Mouse (Mus musculus) forebrain, embryonic 12.5 days (tissue): Measurements from ENCODE around the gene Ugt1a8. TPM values are rescaled to one million over a fixed set of nuclear protein-coding genes. Genes with fewer than 3 reads are reported as not detected.

ENCODE experiments used
- ATAC-seq: fragments of 200-750 bp; cut with Nextera tagmentation; 2 replicates; pipeline ENCODE4 v1.8.0; 2017; ENCODE audit warnings: moderate TSS enrichment; ENCODE audit not compliant: low FRiP score
- H3K27ac ChIP-seq: fragments of 300-500 bp; sonication (generic); 2 replicates; pipeline ENCODE4 v1.5.1; 2016; ENCODE audit warnings: mild to moderate bottlenecking
- H3K27me3 ChIP-seq: fragments of 300-500 bp; sonication (generic); 2 replicates; pipeline ENCODE4 v1.6.1; 2016; ENCODE audit warnings: mild to moderate bottlenecking
- H3K36me3 ChIP-seq: fragments of 300-500 bp; sonication (generic); replicated peaks from 2 replicates; pipeline ENCODE4 v1.6.1; 2016; ENCODE audit warnings: mild to moderate bottlenecking
- H3K4me1 ChIP-seq: fragments of 300-500 bp; sonication (generic); 2 replicates; pipeline ENCODE4 v1.6.1; 2016
- H3K4me2 ChIP-seq: fragments of 300-500 bp; sonication (generic); 2 replicates; pipeline ENCODE4 v1.6.1; 2016; ENCODE audit warnings: mild to moderate bottlenecking, moderate library complexity
- H3K4me3 ChIP-seq: fragments of 300-500 bp; sonication (generic); replicated peaks from 2 replicates; pipeline ENCODE4 v1.5.1; 2016; ENCODE audit warnings: mild to moderate bottlenecking
- H3K9ac ChIP-seq: fragments of 300-500 bp; sonication (generic); 2 replicates; pipeline ENCODE4 v1.6.1; 2016; ENCODE audit warnings: mild to moderate bottlenecking
- H3K9me3 ChIP-seq: fragments of 300-500 bp; sonication (generic); 2 replicates; pipeline ENCODE4 v1.6.1; 2016
- WGBS: fragments of 180-500 bp; shearing (Covaris S2); methylation state at CpG from one replicate; pipeline ENCODE4 v1.1.7; 2016; 5-methylcytosine and 5-hydroxymethylcytosine counted together
- polyA plus RNA-seq: library from polyadenylated mRNA; unstranded; fragments of >200 nt; fragmentation: Nextera tagmentation; extraction: Ambion mirVana; gene quantifications from 2 replicates; pipeline ENCODE4 v1.2.1, GENCODE M21; 2016

Ugt1a8 gene
- polyA plus RNA-seq, 1 experiment from 2014 or later = not detected

DNA sequence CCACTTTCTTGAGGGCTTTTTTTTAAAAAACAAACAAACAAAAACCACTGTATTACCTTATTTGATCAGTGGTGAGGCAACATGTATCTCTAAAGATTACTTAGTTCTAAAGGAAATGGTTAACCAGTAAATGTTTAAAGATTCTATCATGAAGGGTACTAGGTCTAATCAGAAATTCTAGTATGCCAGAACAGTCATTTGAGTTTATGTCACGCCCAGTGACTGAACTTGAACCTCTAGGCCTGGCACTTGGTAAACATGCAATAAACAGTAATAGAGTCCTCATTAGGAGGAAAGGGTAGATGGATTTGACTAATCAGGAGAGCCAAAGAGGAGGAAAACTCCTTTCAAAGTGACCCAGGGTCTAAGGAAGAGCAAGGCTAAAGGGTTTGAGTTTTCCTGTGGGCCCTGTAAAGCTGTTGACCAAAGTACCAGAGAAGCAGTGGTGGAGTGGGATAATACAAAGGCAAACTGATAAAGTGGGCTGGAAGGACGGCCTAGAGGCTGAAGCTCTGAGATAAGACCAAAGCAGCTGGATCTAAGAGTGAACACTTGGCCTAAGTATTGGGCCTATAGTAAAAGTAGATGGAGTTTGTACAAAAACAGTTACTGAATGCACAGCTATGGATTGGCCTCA, 119.3 kb downstream of the Ugt1a8 start:
- no peak overlapping the region for H3K27ac ChIP-seq
- no peaks in the 10 kb centered on the region for H3K36me3 ChIP-seq
- no peaks in the 10 kb centered on the region for H3K27me3 ChIP-seq
- no peak overlapping the region for H3K4me2 ChIP-seq
- 81% methylated on average over 2 of the region's 2 CpGs for WGBS
- no peak overlapping the region for H3K4me3 ChIP-seq
- H3K9ac ChIP-seq = no peak overlapping the region
- H3K4me1 ChIP-seq = peaks cover 6% of the 10 kb centered on the region; the same call in 1 of the 2 replicates
- no peak for ATAC-seq
- H3K9me3 ChIP-seq = peaks cover 7% of the 10 kb centered on the region

DNA sequence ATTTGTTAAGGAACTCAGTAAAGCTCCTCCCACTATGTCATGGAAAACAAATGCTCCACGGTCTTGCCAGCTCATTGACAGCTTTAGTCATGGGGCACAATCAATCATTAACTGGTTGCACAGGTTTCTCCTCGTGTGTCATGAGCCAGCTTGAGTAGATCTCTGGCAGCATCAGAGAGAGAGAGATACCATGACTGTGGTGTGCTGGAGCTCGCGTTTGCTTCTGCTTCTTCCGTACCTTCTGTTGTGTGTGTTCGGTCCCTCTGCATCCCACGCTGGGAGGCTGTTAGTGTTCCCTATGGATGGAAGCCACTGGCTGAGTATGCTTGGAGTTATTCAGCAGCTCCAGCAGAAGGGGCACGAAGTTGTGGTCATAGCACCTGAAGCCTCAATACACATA, 124.2 kb downstream of the Ugt1a8 start, which contains the start of gene Ugt1a1:
Gene Ugt1a1, plus strand, starts transcription at position 148 of the 400 bp plus-strand sequence.
- no peak for ATAC-seq
- H3K9ac ChIP-seq = no peak within 1 kb of the TSS
- 70% methylated on average over 8 of the region's 8 CpGs for WGBS

DNA sequence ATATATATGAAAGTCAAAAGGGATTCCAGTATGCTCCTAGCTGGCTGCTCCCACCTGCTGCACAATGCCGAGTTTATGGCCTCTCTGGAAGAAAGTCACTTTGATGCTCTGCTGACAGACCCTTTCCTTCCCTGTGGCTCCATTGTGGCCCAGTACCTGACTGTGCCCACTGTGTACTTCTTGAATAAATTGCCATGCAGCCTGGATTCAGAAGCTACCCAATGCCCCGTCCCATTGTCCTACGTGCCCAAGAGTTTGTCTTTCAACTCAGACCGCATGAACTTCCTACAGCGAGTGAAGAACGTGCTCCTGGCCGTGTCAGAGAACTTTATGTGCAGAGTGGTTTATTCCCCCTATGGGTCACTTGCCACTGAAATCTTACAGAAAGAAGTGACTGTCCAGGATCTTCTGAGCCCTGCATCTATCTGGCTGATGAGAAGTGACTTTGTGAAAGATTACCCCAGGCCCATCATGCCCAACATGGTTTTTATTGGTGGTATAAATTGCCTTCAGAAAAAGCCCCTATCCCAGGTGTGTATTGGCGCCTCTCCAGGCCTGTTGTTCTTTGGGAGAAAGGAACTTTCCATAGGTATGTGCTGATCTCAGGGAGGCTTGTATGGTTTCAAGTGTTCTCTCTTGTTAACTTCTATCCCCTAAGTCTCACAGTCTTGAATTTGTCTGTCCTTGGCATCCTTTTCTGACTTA, 124.9 kb downstream of the Ugt1a8 start:
- Histone ChIP-seq H3K36me3 (no peaks in the 10 kb centered on the region), H3K4me3 (no peak overlapping the region), H3K27ac (no peak overlapping the region), H3K9me3 (peaks cover 59% of the 10 kb centered on the region), H3K9ac (no peak overlapping the region), H3K4me2 (no peak overlapping the region), H3K4me1 (no peaks in the 10 kb centered on the region), H3K27me3 (no peaks in the 10 kb centered on the region)
- 64% methylated on average over 8 of the region's 8 CpGs for WGBS
- ATAC-seq = peak; percentile 22

More for the DNA sequence above, 124.2 kb downstream of the Ugt1a8 start, which contains the start of gene Ugt1a1:
- Histone ChIP-seq H3K27ac (no peak within 1 kb of the TSS), H3K4me1 (no peaks in the 10 kb centered on the region), H3K4me2 (no peak within 1 kb of the TSS), H3K27me3 (no peaks in the 10 kb centered on the region), H3K36me3 (no peaks in the 10 kb centered on the region), H3K4me3 (no peak within 1 kb of the TSS), H3K9me3 (peaks cover 52% of the 10 kb centered on the region)

DNA sequence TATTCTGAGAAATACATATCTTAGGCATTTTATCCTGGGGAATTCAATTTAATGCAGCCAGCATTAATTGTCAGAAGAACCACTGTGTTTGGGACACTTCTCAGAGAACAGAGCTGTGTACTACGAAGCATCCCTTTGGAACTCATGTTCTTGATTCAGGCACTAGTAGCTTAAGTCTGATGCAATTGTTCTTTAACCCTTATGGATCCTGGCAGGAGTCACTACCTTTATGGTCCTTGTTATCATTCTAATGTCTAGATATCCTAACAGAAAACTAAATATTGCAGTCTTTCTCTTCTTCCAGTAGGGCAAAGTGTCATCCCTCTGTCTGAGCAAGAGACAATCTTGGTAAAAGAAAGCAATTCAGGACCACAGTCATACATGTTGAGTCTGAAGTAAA, 125.4 kb downstream of the Ugt1a8 start:
- Histone ChIP-seq H3K9ac (no peak overlapping the region), H3K36me3 (no peaks in the 10 kb centered on the region), H3K4me3 (no peak overlapping the region), H3K4me2 (no peak overlapping the region), H3K27ac (no peak overlapping the region), H3K4me1 (no peaks in the 10 kb centered on the region), H3K9me3 (peaks cover 61% of the 10 kb centered on the region), H3K27me3 (no peaks in the 10 kb centered on the region)
- ATAC-seq = no peak
- 79% methylated on average over 1 of the region's 1 CpGs for WGBS

DNA sequence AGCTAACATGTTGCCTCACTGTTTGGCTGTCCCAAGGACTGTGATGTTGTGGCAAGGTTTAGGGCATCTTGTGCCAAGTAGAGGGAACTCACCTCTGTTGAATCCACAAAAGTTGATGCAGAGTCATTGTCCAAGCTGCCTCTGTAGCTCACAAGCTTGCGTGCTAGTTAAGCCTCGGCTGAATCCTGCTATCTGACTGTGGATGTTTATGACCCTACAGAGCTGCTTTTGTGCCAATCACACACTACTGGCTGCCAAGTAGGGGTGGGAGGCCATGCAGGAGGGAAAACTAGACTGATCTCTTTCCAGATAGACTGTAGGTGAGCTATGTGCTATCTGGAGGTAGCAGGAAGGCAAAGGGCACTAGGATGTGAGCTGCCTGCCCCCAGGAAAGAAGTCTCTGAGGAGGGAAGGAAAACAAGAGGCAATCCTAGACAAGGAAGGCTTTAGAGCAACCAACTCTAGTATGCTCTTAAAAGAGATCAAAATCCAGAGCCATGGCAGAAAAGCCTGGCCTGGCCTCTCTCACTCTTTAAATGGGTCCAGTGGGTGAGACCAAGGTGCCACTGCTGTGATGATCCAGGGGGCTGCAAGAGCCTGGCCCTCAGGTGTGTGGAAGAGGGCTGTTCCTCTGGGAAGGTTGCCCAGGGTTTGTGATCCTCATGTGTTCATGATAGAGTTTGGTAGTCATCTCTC, 126.3 kb downstream of the Ugt1a8 start:
- peaks cover 61% of the 10 kb centered on the region for H3K9me3 ChIP-seq

DNA sequence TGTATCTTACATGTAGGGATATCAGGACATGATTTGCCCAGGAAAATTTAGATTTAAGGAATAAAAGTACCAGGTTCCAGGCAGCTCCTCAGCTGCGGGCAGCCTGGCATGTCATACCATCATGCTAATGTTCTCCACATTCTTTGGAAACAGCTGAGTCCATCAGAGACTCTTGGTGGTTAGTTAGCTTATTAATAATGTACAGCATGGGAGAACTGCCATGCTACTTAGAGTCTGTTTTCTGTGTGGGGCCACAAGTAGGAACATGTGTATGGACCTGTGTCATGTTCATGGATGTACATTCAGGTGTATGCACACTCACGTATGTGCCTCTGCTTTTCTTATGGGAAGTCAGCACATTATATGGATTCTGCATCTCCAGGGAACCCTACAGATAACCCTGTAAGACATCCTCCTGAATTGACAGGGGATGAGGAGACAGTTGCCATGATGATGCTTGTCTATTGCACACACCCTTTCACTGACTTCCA, 126.9 kb downstream of the Ugt1a8 start:
- Histone ChIP-seq H3K36me3 (no peaks in the 10 kb centered on the region), H3K27ac (no peak overlapping the region), H3K27me3 (no peaks in the 10 kb centered on the region), H3K9ac (no peak overlapping the region), H3K9me3 (peaks cover 61% of the 10 kb centered on the region), H3K4me3 (no peak overlapping the region), H3K4me2 (no peak overlapping the region), H3K4me1 (no peaks in the 10 kb centered on the region)
- no peak for ATAC-seq
- 82% methylated on average over 2 of the region's 2 CpGs for WGBS

More for the DNA sequence above, 126.3 kb downstream of the Ugt1a8 start:
- H3K36me3 ChIP-seq = no peaks in the 10 kb centered on the region
- H3K27me3 ChIP-seq = no peaks in the 10 kb centered on the region
- no peak overlapping the region for H3K9ac ChIP-seq
- no peak overlapping the region for H3K4me2 ChIP-seq
- H3K27ac ChIP-seq = no peak overlapping the region
- WGBS = 86% methylated on average over 2 of the region's 2 CpGs
- ATAC-seq = no peak
- no peaks in the 10 kb centered on the region for H3K4me1 ChIP-seq
- no peak overlapping the region for H3K4me3 ChIP-seq

DNA sequence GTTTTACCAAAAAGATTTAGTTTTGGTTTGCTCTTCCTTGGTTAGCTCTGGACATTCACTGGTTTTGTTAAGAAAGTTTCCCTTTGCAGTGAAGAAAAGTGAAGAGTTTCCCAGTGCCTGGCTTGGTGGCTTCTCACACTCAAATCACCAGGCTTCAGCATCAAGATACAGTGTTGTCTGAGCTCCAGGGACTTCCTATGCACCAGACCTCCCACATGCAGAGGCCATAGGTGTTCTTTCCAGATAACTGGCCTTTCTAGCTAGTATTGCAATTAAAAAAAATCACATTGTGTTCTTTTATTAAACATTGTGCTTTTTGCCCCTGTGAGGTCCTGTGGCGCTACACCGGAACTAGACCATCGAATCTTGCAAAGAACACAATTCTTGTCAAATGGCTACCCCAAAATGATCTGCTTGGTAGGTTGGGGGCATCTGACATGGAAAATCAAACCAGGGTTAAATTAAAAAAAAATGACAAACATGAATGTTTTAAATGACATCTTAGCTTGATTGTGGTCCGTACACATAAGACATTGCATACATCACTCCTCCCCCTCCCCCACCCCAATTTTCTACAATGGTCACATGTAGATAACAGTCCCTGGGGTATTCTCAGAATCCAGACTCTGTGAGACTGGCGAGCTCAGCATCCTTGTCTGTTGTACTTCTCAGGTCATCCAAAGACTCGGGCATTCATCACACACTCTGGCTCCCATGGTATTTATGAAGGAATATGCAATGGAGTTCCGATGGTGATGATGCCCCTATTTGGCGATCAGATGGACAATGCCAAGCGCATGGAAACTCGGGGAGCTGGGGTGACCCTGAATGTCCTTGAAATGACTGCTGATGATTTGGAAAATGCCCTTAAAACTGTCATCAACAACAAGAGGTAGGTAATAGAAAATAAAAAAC, 128.1 kb downstream of the Ugt1a8 start:
- Histone ChIP-seq H3K4me2 (no peak overlapping the region), H3K4me1 (no peaks in the 10 kb centered on the region), H3K27ac (no peak overlapping the region), H3K27me3 (no peaks in the 10 kb centered on the region), H3K36me3 (no peaks in the 10 kb centered on the region), H3K9ac (no peak overlapping the region), H3K9me3 (peaks cover 61% of the 10 kb centered on the region), H3K4me3 (no peak overlapping the region)
- ATAC-seq = no peak
- 72% methylated on average over 10 of the region's 10 CpGs for WGBS

DNA sequence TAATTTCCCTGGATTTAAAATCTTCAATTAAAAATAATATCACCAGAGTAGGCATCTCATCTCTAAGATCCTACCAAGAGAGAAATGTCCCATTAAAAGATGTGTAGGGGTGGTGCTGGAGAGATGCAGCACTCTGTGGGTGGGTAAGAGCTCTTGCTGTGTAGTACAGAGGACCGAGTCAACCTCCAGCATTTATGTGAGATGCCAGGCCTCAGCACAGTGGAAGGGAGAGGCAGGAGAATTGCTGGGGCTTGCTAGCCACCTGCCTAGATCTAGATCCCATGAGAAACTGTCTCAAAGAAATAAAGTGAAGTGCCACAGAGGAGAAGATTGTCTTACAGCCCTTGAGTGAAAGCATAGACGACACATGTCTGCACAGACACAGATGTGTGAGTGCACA, 128.9 kb downstream of the Ugt1a8 start:
- no peak overlapping the region for H3K4me3 ChIP-seq
- peaks cover 58% of the 10 kb centered on the region for H3K9me3 ChIP-seq
- H3K4me1 ChIP-seq = no peaks in the 10 kb centered on the region
- no peak for ATAC-seq
- no peak overlapping the region for H3K27ac ChIP-seq
- no peaks in the 10 kb centered on the region for H3K27me3 ChIP-seq
- H3K36me3 ChIP-seq = no peaks in the 10 kb centered on the region
- H3K9ac ChIP-seq = no peak overlapping the region
- no peak overlapping the region for H3K4me2 ChIP-seq
- WGBS = 57% methylated on average over 2 of the region's 2 CpGs

DNA sequence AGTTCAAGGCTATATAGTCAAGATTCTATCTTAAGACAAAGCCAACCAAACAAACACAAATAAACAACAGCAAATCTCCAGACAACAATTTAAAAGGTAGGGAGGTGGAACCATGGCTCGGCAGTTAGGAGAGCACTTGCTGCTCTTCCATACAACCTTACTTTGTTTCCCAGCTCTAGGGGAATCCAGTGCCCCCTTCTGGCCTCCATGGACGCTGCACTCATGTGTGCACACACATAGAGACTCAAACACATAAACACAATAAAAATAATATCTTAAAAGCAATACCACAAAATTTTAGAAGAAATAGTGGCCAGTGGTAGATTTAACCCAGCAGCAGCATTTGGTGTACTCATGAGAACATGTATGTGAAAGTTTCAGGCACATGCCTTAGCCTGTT, 129.5 kb downstream of the Ugt1a8 start:
- no peaks in the 10 kb centered on the region for H3K27me3 ChIP-seq
- H3K27ac ChIP-seq = no peak overlapping the region
- H3K4me1 ChIP-seq = no peaks in the 10 kb centered on the region
- WGBS = 64% methylated on average over 2 of the region's 2 CpGs
- H3K9ac ChIP-seq = no peak overlapping the region
- H3K4me2 ChIP-seq = no peak overlapping the region
- peaks cover 54% of the 10 kb centered on the region for H3K9me3 ChIP-seq
- no peaks in the 10 kb centered on the region for H3K36me3 ChIP-seq
- no peak overlapping the region for H3K4me3 ChIP-seq
- no peak for ATAC-seq

DNA sequence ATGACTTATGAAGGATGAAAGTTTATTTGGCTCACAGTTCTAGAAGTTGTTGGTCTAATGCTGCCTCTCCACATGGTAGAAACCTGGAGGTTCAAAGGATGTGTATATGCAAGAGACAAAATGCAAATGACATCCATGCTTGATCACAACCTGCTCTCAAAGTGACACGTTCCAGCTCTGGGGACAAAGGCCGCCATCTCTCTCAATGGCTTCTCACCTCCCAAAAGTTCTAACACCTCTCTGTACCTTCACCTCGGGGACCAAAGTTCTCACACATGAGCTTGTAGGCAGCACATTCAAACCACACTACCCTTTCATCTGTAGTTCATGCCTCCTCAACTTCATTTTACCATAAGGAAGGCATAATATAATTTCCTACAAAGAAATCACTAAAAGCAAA, 130.0 kb downstream of the Ugt1a8 start:
- ATAC-seq = no peak
- Histone ChIP-seq H3K4me3 (no peak overlapping the region), H3K4me2 (no peak overlapping the region), H3K4me1 (no peaks in the 10 kb centered on the region), H3K27me3 (no peaks in the 10 kb centered on the region), H3K27ac (no peak overlapping the region), H3K9me3 (peaks cover 52% of the 10 kb centered on the region), H3K9ac (no peak overlapping the region), H3K36me3 (no peaks in the 10 kb centered on the region)
- 45% methylated on average over 3 of the region's 3 CpGs for WGBS

DNA sequence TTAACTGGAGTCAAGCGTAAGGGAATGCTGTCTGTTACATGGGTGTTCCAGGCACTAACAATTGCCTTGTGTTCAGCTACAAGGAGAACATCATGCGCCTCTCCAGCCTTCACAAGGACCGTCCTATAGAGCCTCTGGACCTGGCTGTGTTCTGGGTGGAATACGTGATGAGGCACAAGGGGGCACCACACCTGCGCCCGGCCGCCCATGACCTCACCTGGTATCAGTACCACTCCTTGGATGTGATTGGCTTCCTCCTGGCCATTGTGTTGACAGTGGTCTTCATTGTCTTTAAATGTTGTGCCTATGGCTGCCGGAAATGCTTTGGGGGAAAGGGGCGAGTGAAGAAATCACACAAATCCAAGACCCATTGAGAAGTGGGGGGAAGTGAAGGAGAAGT, 130.4 kb downstream of the Ugt1a8 start:
- 74% methylated on average over 9 of the region's 9 CpGs for WGBS
- Histone ChIP-seq H3K4me2 (no peak overlapping the region), H3K36me3 (no peaks in the 10 kb centered on the region), H3K4me1 (no peaks in the 10 kb centered on the region), H3K27ac (no peak overlapping the region), H3K9me3 (peaks cover 47% of the 10 kb centered on the region), H3K27me3 (no peaks in the 10 kb centered on the region), H3K9ac (no peak overlapping the region), H3K4me3 (no peak overlapping the region)
- ATAC-seq = no peak

DNA sequence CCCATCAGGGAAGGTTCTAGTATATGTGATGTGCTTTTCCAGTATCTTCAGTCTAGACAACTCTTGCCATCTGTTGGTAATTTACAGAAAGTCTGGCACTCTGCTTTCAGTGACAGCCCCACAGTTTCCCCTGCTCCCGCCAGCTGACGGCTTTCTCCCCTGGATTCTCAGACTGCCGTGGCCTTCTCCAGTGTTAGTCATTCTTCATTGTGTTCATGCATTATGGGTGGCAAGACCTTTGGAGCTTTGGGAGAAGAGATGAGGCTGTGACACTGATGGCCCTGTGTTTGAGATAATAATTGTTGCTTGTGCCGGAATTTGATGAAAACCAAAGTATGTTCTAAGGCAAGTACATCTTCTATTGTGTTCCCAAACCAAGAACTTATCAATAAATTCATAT, 131.0 kb downstream of the Ugt1a8 start:
- Histone ChIP-seq H3K36me3 (no peaks in the 10 kb centered on the region), H3K4me2 (no peak overlapping the region), H3K4me1 (no peaks in the 10 kb centered on the region), H3K9me3 (peaks cover 42% of the 10 kb centered on the region), H3K27me3 (no peaks in the 10 kb centered on the region), H3K9ac (no peak overlapping the region), H3K27ac (no peak overlapping the region), H3K4me3 (no peak overlapping the region)
- 51% methylated on average over 4 of the region's 4 CpGs for WGBS
- no peak for ATAC-seq
